Mouse (Mus musculus) midbrain, postnatal 0 days (tissue): ENCODE measurements at regions not wholly inside any gene's neighbourhood (a gene's known extent, or its start where the extent isn't known, plus 50 kb on each side); places are given as distances from the start of the nearest gene placed in this dataset.

Experiments used
- ATAC-seq: fragments of 200-750 bp; cut with Nextera tagmentation; 2 replicates; pipeline ENCODE4 v1.8.0; 2017; ENCODE audit warnings: moderate number of reproducible peaks, mild to moderate bottlenecking, moderate TSS enrichment, moderate library complexity; ENCODE audit not compliant: low FRiP score
- DNase-seq: peaks from one replicate; pipeline ENCODE4 v3.0.0-alpha.2; 2015; ENCODE audit warnings: low spot score
- H3K27ac ChIP-seq: fragments of 300-500 bp; sonication (generic); 2 replicates; pipeline ENCODE4 v1.5.1; 2014; ENCODE audit warnings: low read depth, mild to moderate bottlenecking, low read length, mixed read lengths
- H3K27me3 ChIP-seq: fragments of 300-500 bp; sonication (generic); 2 replicates; pipeline ENCODE4 v1.6.1; 2014; ENCODE audit warnings: low read length, control low read depth, mixed read lengths; ENCODE audit not compliant: insufficient read depth
- H3K36me3 ChIP-seq: fragments of 300-500 bp; sonication (generic); 2 replicates; pipeline ENCODE4 v1.6.1; 2014; ENCODE audit warnings: low read length, control low read depth, mixed read lengths; ENCODE audit not compliant: insufficient read depth
- H3K4me1 ChIP-seq: fragments of 300-500 bp; sonication (generic); 2 replicates; pipeline ENCODE4 v1.6.1; 2014; ENCODE audit warnings: mild to moderate bottlenecking, control low read depth, antibody characterized with exemption, low read length, mixed read lengths; ENCODE audit not compliant: insufficient read depth
- H3K4me2 ChIP-seq: fragments of 300-500 bp; sonication (generic); 2 replicates; pipeline ENCODE4 v1.6.1; 2014; ENCODE audit warnings: low read depth, mild to moderate bottlenecking, low read length, mixed read lengths; ENCODE audit not compliant: poor library complexity, severe bottlenecking
- H3K4me3 ChIP-seq: fragments of 300-500 bp; sonication (generic); 2 replicates; pipeline ENCODE4 v1.5.1; 2014; ENCODE audit warnings: low read depth, mild to moderate bottlenecking, low read length, moderate library complexity
- H3K9ac ChIP-seq: fragments of 300-500 bp; sonication (generic); replicated peaks from 2 replicates; pipeline ENCODE4 v1.6.1; 2014; ENCODE audit warnings: mild to moderate bottlenecking, low read length, moderate library complexity, mixed read lengths; ENCODE audit not compliant: poor library complexity, severe bottlenecking
- H3K9me3 ChIP-seq: fragments of 300-500 bp; sonication (generic); 2 replicates; pipeline ENCODE4 v1.6.1; 2016; ENCODE audit warnings: low read length, control low read depth
- CTCF ChIP-seq: IDR thresholded peaks from 2 replicates; pipeline ENCODE4 v1.5.1; 2016; ENCODE audit warnings: antibody characterized with exemption, mild to moderate bottlenecking
- WGBS: fragments of 180-500 bp; shearing (Covaris S2); extraction: QIAGEN DNeasy Blood & Tissue Kit; methylation state at CpG from one replicate; pipeline ENCODE4 v1.1.7; 2014; 5-methylcytosine and 5-hydroxymethylcytosine counted together

DNA sequence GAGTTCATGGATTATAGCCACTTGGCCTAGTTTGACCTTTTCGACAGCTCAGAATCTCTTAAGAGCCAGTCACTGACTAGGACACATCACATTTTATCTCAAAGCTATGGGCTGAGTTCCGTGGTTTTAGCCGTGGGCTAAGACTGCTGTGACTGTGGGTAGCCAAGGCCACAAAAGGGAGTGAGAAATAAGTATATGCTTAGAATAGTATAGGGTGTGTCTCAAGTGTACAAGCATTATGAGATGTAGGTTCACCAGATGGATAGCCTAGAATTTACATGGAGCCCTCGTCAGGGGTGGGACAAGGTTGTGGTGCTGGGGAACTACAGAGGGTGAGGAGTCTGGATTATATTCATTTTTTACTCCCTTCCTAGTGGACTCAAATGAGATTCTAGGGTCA lies 177.5 kb downstream of the Gm4791 start:
- WGBS, result 92% methylated on average over 4 of the region's 4 CpGs

DNA sequence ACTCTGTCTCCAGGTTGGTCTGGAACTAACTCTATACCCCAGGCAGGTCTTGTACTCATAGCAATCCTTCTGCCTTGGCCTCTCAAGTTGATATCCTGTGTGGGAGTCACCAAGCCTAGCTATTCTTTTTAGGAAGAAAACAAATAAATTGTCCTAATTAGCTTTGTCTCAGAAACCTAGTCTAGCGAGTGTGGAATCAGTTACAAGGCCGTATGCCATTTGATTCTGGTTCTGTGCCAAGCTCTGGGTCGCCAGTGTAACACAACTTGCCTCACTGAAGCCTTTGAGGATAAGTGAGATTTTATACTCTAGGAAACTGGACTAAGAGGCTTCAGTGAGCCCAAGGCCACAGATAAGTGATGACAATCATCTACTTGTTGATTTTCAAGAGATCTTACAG lies 219.6 kb downstream of the Gm4791 start:
- H3K4me3 ChIP-seq, result no peak overlapping the region
- ATAC-seq, result no peak
- no peak overlapping the region for H3K4me2 ChIP-seq
- TF ChIP-seq CTCF, result no peak
- H3K27ac ChIP-seq, result no peak overlapping the region
- H3K36me3 ChIP-seq, result no peaks in the 10 kb centered on the region
- H3K27me3 ChIP-seq, result no peaks in the 10 kb centered on the region
- no peaks in the 10 kb centered on the region for H3K4me1 ChIP-seq
- H3K9me3 ChIP-seq, result no peaks in the 10 kb centered on the region
- WGBS, result 67% methylated on average over 3 of the region's 3 CpGs
- H3K9ac ChIP-seq, result no peak overlapping the region
- no peak for DNase-seq

More for the DNA sequence above, 177.5 kb downstream of the Gm4791 start:
- no peak for TF ChIP-seq CTCF
- ATAC-seq, result no peak
- H3K9ac ChIP-seq, result no peak overlapping the region
- H3K36me3 ChIP-seq, result no peaks in the 10 kb centered on the region
- DNase-seq, result no peak
- H3K27me3 ChIP-seq, result no peaks in the 10 kb centered on the region
- no peaks in the 10 kb centered on the region for H3K4me1 ChIP-seq
- no peak overlapping the region for H3K4me2 ChIP-seq
- no peak overlapping the region for H3K4me3 ChIP-seq
- no peak overlapping the region for H3K27ac ChIP-seq
- H3K9me3 ChIP-seq, result no peaks in the 10 kb centered on the region

DNA sequence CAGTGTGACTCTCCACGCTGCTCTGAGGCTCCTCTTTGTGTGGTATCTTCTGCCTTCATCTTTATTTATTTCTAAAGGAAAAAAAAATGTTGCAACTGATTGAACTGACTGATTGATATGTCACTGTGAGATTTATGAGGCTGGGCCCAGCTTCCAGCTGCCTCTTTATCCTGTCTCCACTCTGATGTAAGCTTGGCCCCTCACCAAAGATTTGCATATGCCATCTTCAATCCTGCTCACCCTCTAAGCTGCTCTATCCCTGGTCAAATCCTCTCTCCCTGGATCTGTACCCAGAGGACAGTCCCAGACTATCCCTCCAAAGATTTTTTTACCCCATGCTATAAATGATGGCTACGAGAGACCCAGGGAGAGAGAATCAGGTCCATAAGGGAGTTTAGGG lies 225.0 kb downstream of the Gm4791 start:
- Histone ChIP-seq H3K4me1 (no peaks in the 10 kb centered on the region), H3K9ac (no peak overlapping the region), H3K27me3 (no peaks in the 10 kb centered on the region), H3K36me3 (no peaks in the 10 kb centered on the region), H3K9me3 (no peaks in the 10 kb centered on the region), H3K4me2 (no peak overlapping the region), H3K27ac (no peak overlapping the region), H3K4me3 (no peak overlapping the region)
- WGBS, result 42% methylated on average over 2 of the region's 2 CpGs
- ATAC-seq (no peak), DNase-seq (peak; percentile 48)
- TF ChIP-seq CTCF, result no peak

DNA sequence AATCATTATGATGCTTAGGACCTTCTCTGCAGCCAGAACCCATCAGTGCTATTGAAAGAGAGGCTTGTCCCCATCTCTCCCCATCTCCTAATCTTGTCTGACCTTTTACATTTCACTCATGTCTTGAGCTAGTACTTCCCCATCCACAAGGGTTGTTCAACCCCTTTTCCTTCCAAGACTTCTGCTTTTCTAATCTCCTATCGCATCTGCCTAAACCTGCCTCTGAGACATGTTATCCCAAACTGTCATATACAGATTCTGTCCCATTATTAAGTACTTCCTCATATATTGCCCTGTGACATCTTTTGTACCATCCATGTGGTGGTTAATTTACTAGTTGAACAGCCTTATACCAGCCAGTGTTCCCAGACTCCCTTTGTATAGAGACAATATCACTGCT lies 225.7 kb downstream of the Gm4791 start:
- H3K27me3 ChIP-seq, result no peaks in the 10 kb centered on the region
- H3K9me3 ChIP-seq, result no peaks in the 10 kb centered on the region
- ATAC-seq (no peak), DNase-seq (no peak)
- H3K4me1 ChIP-seq, result no peaks in the 10 kb centered on the region
- no peak for TF ChIP-seq CTCF
- WGBS, result 97% methylated on average over 1 of the region's 1 CpGs
- no peak overlapping the region for H3K4me3 ChIP-seq
- H3K9ac ChIP-seq, result no peak overlapping the region
- H3K27ac ChIP-seq, result no peak overlapping the region
- no peaks in the 10 kb centered on the region for H3K36me3 ChIP-seq
- no peak overlapping the region for H3K4me2 ChIP-seq

DNA sequence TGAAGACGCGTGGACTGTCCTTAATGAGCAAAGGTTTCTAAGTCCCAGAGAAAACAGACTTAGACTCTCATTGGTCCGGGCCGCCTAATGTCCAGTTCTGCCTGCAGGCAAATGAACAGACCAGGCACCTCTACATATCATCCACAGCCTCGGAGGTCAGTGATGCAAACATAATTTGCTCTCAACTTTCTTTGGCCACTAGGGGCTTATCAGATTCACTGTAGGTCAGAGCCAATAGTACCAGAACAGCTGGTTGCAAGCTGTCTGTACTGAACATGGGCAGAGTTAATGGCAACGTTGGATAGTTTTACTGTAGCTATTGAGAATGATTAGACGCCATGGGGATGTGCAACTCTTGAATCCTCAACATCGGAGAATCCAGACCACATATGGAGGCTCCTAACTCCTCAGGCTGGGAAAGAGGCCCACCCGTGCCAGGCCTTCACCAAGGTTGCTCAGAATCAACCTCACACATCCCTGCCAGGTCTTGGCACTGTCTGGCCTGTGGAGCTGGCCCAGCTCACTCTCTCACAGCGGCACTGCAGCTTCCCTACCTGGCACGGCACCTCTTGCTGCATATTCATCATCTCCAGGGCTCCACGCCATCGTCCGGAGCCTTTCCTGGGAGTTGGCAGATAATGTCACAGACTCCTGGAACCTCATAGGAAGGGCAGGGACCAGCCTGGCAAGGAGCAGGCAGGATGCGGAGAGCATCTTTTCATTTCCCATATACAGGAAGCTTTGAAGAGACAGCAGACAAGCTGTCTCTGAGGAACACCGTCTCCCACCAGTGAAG lies 228.1 kb downstream of the Gm4791 start:
- no peaks in the 10 kb centered on the region for H3K36me3 ChIP-seq
- no peak overlapping the region for H3K4me2 ChIP-seq
- H3K4me3 ChIP-seq, result no peak overlapping the region
- 84% methylated on average over 16 of the region's 16 CpGs for WGBS
- H3K4me1 ChIP-seq, result no peaks in the 10 kb centered on the region
- DNase-seq (peak; percentile 59), ATAC-seq (no peak)
- no peak overlapping the region for H3K9ac ChIP-seq
- H3K27ac ChIP-seq, result no peak overlapping the region
- peak; percentile 31; the same call in 1 of the 2 replicates for TF ChIP-seq CTCF
- H3K27me3 ChIP-seq, result no peaks in the 10 kb centered on the region
- H3K9me3 ChIP-seq, result no peaks in the 10 kb centered on the region

DNA sequence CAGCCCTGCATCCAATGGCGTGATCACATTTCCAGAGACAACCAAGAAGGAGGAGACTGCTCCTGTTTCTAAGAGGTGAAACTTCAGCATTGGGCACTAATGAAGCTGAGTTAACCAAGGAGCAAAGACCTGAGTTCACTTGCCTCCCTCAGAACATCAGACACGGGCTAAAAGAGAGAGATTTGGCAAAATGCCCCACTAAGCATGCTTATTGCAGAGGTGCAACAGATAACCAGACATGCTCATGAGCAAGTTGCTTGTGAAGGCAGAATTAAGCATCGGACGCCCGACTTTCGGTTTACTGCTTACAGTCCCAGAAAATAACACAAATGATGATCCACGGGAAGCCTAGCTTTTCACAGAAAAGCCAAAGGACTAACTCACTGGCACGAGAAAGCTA lies 228.8 kb downstream of the Gm4791 start:
- no peak overlapping the region for H3K4me3 ChIP-seq
- H3K9me3 ChIP-seq, result no peaks in the 10 kb centered on the region
- no peaks in the 10 kb centered on the region for H3K36me3 ChIP-seq
- no peaks in the 10 kb centered on the region for H3K4me1 ChIP-seq
- no peak overlapping the region for H3K9ac ChIP-seq
- WGBS, result 85% methylated on average over 8 of the region's 8 CpGs
- H3K27ac ChIP-seq, result no peak overlapping the region
- DNase-seq, result no peak
- TF ChIP-seq CTCF, result no peak
- ATAC-seq, result no peak
- H3K27me3 ChIP-seq, result no peaks in the 10 kb centered on the region
- no peak overlapping the region for H3K4me2 ChIP-seq
